Mouse (Mus musculus) layer of hippocampus, adult 8-10 months (tissue): ENCODE data around the gene Mroh3. TPM values are rescaled to one million over a fixed set of nuclear protein-coding genes. Genes with fewer than 3 reads are reported as not detected.

ENCODE experiments used
- DNase-seq, 2 experiments: peaks; one replicate each; pipeline ENCODE4 v3.0.0; 2022; ENCODE audit warnings: low spot score in 2 of 2
- total RNA-seq, 4 experiments: library from RNA; stranded (reverse); gene quantifications; 2 replicates each; pipeline ENCODE4 v1.2.4; 2022

Gene Mroh3
- total RNA-seq, 4 experiments from 2014 or later, result 0.71 to 3.1 (median 2.0) TPM

DNA sequence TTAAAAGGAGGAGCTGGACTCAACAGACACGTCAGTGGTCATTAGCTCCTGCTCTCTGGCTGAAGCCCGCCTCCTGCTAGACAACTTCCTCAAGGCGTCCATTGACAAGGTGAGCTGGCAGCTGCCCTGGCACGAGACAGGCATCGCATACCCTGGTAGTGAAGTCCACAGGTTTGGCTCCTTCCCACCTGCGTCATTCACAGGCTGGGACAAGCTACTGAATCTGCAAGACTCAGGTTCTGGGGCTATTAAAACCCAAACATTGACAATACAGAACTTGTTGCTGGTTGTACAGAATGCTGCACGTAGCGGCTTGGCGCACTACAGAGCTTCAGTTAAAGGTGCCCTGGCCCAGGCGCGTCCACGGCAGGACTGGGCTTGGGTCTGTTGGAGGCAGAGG is 52.3 kb downstream of the Mroh3 start:
- no peak for DNase-seq

DNA sequence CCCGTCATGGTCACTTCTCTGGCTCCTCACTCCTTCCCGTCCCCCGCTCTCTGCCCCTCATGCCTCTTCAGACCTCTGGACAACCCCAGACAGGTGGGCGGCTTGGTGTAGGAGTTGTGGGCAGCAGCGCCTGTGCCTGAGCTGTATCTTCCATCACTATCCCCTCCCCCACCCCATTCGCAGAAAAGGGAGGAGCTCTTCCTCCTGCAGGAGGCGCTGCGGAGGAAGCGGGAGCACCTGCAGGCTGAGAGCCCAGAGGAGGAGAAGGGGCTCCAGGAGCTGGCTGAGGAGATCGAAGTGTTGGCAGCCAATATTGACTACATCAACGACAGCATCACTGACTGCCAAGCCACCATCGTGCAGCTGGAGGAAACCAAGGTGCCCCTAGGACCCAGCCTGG is 52.8 kb downstream of the Mroh3 start:
- DNase-seq, result no peak

DNA sequence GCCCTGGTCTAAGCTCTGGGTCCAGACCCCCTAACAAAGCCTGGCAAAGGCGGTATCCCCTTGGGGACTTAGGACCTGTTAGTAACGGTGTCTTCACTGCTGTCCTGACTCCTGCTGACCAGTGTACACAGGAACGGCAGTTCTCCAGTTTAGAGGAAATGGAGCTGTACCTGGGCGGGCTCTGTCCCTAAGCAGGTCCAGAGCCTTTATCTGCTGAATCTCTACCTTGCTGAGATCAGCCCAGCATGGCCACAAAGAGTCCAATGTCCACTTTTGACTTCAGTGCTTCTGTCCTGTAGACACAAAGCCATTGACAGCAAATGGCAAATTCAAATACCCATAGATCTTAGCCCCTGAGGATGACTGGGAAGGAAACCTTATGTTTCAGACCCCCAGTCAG is 55.7 kb downstream of the Mroh3 start:
- no peak for DNase-seq

DNA sequence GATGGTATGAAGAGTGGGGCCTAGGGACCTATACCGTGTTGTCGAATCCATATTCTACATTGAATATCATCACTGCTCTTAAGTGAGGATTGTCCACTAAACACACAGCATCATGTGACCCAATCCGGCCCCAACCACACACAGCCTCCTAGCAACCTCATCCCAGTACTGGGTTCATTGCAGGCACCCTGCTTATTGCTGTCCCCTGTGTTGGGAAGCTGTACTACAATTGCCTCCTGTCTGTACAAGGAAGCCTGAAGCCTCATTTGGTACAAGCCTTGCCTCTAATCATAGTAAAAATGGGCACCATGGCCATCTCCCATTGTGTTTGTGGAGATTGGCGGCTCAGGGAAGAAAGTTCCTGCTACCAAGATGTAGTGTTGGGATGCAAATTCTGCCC is 56.3 kb downstream of the Mroh3 start:
- no peak for DNase-seq

- DNase-seq, result no peak
Measured at GRCm38 (mm10) chr1:136151371-136151770, 61.3 kb downstream of the Mroh3 start.

DNA sequence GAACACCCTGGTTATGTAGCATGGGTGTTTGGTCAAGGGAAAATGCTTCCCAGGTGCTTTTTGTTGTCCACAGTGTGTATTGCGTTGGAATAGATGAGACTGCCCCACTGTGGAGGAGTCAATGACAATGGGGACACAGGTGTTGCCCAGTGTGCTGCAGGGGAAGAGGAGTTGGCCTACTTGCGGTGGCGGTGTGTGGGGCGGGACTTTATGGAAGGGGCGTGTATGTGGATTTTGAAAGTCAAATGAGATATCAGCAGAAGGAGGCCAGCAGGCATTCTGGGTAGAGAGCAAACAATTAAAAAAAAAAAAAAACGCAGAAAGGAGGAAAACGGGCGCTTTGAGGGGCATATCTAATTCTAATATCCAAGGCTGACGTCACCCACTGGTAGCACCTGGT is 62.9 kb downstream of the Mroh3 start:
- DNase-seq, result no peak

- DNase-seq, result peak; percentile 76 to 77
Measured at GRCm38 (mm10) chr1:136143514-136143913, 69.1 kb downstream of the Mroh3 start.

GRCm38 (mm10) chr1:136142336-136142735 is 70.3 kb downstream of the Mroh3 start:
- DNase-seq, result peak; percentile 79 to 84

DNA sequence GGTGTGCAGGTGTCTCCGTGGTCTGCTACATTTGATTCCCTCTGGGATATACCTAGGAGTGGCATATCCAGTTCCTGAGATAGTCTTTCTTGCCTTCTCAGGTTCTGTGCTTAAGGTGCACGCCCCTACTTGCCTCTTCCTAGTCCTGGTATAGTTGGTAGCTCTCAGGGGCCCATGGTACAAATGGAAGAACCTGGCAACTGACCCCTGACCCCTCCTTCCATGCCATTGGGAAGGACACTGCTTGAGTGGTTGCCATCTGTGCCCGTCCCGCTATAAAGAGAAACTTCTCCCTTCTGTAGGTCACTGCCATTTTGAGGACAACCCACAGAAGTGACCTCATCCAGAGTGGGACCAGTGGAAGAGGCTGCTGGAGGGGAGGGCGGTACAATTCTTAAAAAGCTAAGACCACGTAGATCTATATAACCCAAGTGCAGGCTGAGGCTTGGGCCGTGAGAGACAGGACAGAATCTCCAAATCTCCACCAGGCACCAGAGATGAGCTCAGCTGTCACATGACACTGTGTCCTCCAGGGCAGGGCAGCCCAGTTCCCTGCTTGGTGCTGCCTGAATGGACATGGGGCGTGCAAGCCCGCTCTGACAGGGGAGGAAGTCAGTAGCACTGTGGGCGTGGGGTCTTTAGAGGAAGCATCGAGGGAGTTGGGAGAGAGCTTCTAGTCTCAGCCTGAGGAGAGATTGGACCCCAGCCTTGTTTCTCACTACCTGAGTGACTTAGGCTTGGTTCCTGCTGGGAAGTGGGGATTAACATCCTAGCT is 71.3 kb downstream of the Mroh3 start:
- peak in 1 of 2 experiments; percentile 71 for DNase-seq

- DNase-seq, result peak; percentile 88 to 91
Measured at GRCm38 (mm10) chr1:136139990-136140640, 72.5 kb downstream of the Mroh3 start.

DNA sequence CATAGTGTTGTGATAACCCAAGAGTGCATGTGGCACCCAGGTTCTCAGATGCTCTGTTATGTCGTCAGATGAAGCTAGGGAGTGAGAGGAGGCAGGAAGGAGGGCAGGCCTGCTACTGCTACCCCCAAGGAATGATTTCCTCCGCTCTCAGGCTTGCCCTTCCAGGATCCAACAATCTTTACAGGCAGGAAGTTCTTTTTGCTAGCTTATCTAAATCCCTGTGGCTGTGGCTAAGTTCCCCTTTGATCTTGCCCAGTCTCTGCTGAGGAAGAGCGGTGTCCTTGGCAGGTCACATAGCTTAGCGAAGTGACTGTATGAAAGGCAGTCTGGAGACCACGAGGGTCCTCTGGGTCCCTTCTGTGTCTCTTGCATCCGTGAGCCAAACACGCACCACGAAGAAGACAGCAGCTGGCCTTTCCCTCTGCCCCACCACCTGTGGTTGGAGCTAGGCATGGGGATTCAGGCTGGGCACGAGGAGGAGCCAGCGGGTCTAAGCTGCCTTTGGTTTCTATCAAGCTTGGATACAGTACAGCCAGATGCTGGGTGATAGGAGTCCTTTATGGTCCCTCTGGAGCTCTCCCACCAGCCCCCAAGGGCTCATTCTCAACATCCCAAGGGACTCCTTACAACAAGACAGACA is 74.3 kb downstream of the Mroh3 start:
- no peak for DNase-seq

DNA sequence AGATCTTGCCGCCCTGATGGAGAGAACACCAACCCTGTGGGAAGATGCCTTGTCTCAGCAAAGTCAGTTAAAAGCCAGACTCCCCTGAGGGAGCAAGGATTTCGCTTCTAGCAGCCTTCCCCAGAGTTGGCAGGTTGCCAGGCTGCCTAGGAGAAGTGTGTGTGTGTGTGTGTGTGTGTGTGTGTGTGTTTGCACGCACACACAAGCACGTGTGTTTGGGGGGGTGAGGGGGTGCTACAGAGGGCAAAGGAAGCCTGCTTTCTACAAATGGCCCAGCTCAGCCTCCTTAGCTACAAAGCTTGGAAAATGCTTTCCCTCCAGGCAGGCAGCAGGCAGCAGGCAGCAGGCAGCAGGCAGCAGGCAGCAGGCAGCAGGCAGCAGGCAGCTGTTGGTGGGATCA is 75.1 kb downstream of the Mroh3 start:
- no peak for DNase-seq

DNA sequence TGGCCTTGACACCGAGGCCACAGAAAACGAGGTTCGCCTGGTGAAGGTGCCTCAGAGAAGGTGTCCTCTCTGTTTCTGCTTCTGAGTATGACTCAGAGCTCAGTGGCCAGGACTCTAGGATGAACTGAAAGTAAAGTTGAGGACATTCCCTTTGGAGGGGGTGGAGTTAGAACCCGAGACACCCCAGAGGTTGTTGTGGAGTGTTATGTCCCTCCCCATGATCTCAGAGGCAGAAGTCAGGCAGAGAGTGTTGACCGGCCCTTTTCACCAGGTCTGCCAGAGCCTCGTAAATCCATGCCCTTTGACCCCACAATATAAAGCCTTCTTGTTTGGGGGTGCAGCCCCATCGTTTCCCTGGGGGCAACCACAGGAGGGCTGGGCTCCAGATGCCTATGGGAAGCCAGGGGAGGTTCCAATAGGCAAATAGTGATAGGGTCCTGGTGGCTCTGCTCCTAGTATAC is 75.5 kb downstream of the Mroh3 start:
- no peak for DNase-seq

GRCm38 (mm10) chr1:136136547-136136946 is 76.1 kb downstream of the Mroh3 start:
- no peak for DNase-seq

GRCm38 (mm10) chr1:136135777-136136444 is 76.7 kb downstream of the Mroh3 start:
- no peak for DNase-seq

DNA sequence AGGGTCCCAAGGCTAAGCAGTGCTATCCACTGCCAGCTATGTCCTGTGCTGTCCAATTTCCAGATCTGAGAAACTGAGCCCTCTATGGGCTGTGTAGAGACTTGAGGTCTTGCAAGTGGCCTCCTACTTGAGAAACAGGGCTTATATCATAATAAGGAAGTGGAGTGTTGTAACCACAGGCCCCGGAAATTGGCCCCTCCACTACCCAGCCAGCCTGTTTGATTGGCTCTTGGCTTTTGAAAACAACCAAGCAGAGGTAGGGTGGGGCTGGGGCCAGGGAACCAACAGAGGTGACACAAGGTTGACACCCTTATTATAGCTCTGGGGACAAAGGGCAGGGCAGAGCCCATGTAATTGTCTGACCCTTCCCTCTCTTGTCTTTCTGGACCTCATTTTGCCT is 77.6 kb downstream of the Mroh3 start:
- no peak for DNase-seq

- no peak for DNase-seq
Measured at GRCm38 (mm10) chr1:136134547-136134946, 78.1 kb downstream of the Mroh3 start.

DNA sequence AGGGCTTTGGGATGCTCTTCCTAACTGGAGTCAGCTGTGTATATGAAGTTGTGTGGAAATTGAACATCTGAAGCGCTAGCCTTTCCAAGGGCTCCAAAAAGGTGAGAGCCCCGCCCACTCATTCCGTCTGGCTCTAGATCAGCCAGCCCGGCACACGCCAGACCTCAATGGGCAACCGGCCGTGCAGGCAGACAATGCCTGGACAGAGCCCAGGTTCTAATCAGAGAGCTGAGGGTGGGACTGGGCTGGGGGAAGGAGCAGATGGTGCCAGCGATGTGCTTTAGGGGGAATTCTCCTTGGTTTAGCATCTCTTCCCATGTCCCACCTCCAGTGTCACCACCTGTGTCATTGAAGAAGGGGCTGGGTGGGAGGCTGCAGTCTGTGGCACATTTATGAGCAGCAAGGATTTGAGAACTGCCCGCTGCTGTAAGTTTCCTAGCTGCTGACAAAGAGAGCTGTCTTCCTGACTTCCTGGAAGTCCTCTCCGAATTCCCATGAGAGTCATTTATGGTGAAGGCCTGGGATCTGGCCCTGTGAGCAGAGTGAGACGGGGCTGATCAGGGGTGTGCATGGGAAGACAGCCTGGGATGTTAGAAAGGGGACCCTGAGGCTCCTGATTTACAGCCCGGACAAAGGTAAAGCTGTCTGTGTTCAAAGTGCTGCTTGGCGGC is 78.9 kb downstream of the Mroh3 start:
- no peak for DNase-seq

- no peak for DNase-seq
Measured at GRCm38 (mm10) chr1:136132386-136133201, 80.0 kb downstream of the Mroh3 start.
